Mouse (Mus musculus) bone marrow macrophage, adult 2 months (primary cell): Measurements from ENCODE around the gene 1700074P13Rik.

ENCODE experiments used
- CTCF ChIP-seq: IDR thresholded peaks from 2 replicates; pipeline ENCODE4 v1.5.1; 2012; ENCODE audit warnings: low read depth, mild to moderate bottlenecking, low read length, moderate library complexity
- POLR2A ChIP-seq: IDR thresholded peaks from 2 replicates; pipeline ENCODE4 v1.6.1; 2012; ENCODE audit warnings: mild to moderate bottlenecking, low read depth, low read length, borderline replicate concordance

GRCm38 (mm10) chr6:40940457-40940856 lies at the start of gene 1700074P13Rik:
- TF ChIP-seq POLR2A (no peak), CTCF (no peak)
